Mouse (Mus musculus): ENCODE data around the gene Apol9b.
A peak's percentile ranks its signal among the peaks of the same experiment; 100 is the strongest.

The Apol9b gene

DNA sequence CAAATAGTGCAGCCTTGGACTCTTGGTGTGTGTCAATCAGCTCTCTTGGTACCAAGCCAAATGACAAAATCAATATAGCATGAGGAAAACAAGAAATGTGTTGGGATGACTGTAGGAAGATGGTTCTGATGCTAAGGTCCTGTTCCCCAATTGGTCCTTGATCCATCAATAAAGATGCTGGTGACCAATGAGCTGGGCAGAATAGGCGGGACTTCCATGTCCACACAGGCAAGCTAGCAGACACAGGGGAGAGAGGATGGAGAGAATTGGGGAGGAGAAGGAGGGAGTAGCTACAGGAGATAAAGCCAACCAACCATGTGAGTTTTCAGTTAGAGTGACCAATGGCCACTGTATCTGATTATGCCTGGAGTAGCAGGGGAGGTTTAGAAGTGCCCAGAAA lies 17.5 kb downstream of the Apol9b start:
- no peak for DNase-seq (ENCODE audit: low read depth, low spot score)

DNA sequence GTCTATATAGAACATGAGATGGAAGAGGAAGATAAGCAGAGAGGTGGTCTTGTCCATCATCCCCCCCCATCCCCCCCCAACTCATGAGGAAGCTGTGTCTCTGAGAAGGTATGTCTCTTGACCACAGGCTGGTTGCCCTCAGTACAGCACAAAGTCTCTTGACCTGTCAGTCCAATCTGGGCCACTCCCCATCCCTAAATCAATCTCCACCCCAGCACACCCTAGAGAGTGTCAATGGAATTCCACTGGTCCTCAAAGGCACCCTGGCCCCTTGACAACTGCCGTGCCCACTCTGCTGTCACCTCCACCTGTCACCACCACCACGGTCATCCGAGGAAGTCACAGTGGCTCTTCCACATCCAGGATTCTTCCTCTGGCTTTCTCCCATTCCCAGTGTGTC lies 19.6 kb downstream of the Apol9b start:
- DNase-seq (ENCODE audit: low read depth, low spot score) = no peak

DNA sequence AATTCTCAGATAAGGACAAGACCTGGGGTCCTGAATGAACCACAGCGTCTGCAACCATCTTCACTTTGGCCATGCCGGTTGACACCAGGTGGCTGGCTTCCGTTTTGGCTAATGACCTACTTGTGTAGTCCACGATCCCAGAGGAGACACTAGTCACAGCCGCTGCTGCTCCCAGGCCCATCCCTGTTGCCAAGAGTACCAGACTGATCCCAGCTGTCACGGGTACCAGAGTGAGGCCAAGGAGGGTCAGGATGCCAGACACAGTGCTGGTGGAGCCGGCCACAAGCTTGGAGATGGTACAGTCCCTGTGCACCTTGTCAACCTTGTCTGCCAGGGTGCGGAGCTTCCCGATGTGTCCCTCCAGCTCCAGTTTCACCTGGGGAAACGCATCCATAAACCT lies 20.9 kb downstream of the Apol9b start:
- DNase-seq (ENCODE audit: low read depth, low spot score) = no peak

DNA sequence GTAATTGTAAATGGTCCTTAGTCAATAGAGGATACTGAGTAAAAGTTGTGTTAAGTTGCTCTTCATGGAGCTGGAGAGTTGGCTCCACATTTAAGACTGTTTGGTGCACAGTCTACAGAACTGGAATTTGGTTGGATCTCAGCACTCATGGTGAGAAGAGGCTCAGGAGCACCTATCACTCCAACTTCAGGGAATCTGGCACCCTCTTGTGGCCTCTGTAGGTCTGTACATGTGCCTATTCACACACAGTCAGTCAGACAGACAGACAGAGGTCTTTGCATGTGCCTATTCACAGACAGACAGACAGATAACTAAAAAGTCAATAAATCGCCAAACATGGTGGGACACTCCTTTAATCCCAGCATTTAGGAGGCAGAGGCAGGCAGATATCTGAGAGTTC lies 21.6 kb downstream of the Apol9b start:
- peak; percentile 77 for DNase-seq (ENCODE audit: low read depth, low spot score)

GRCm38 (mm10) chr15:77752443-77752842 lies 23.6 kb downstream of the Apol9b start:
- DNase-seq (ENCODE audit: low read depth, low spot score) = no peak

GRCm38 (mm10) chr15:77755132-77755531 lies 26.3 kb downstream of the Apol9b start:
- DNase-seq (ENCODE audit: low read depth, low spot score) = no peak

DNA sequence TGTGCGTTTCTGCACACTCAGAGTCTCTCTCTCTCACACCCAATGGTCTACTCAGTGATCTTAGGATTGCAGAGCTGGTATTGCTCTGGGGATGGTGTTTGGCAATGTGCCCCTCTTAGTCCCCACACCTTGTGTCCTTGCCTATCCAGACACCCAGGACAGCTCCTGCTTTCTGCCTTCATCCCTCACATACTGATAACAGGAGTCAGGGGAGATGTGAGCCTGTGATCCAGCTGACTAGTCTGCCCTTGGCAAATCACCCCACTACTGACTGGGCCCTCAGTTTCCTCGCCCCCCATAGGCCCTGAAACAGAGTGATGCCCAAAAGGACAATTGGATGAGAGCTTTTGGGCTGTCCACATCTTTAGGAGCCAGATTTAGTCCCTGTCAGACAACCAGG lies 27.2 kb downstream of the Apol9b start:
- DNase-seq (ENCODE audit: low read depth, low spot score) = no peak

- DNase-seq (ENCODE audit: low read depth, low spot score) = peak; percentile 71
These were observed 28.0 kb downstream of the Apol9b start, which contains the start of gene Apol8 for GRCm38 (mm10) chr15:77756848-77757247. TSS of gene Apol8 (minus strand) at chr15:77757003.

GRCm38 (mm10) chr15:77757586-77758226 lies 28.9 kb downstream of the Apol9b start:
- peak; percentile 56 for DNase-seq (ENCODE audit: low read depth, low spot score)

- DNase-seq (ENCODE audit: low read depth, low spot score) = no peak
These were observed 31.2 kb downstream of the Apol9b start for GRCm38 (mm10) chr15:77760037-77760436.

- no peak for DNase-seq (ENCODE audit: low read depth, low spot score)
These were observed 32.2 kb downstream of the Apol9b start for GRCm38 (mm10) chr15:77761083-77761482.

GRCm38 (mm10) chr15:77761561-77762380 lies 32.9 kb downstream of the Apol9b start:
- DNase-seq (ENCODE audit: low read depth, low spot score) = peak; percentile 87

DNA sequence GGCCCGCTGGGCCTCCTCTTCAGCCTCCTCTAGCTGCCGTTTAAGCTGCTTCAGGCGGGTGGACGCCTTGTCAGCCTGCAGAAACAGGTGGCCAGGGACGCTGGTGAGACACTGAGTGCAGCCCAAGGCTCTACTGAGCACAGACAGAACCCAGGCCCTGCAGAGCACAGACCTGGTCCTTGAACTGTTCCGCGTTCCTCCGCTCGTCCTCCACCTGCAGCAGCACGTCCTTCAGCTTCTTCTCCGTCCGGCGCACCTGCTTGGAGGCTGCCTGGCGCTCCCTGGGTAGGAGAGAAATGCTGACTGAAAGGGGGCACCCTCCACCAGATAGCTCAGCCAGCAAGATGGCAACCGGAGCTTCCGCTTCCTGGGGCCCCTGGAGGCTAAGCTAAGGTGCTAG lies 34.2 kb downstream of the Apol9b start:
- no peak for DNase-seq (ENCODE audit: low read depth, low spot score)

DNA sequence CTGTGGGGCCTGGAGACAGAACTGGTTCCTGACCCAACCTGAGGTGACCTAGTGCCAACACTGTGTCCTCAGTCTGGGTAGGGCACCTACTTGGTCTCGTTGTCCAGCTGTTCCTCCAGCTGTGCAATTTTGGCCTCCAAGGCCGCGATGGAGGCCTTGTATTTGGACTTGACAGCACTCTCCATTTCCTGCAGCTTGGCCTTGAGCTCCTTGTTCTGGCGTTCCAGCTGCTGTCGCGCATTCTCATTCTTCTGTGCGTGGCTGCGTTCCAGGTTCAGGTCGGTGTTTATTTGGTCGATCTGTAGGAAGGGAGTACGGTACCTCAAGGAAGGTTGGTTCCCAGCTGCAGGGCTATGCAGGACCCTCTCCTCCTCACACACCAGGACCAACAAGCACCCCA lies 34.9 kb downstream of the Apol9b start:
- no peak for DNase-seq (ENCODE audit: low read depth, low spot score)

- DNase-seq (ENCODE audit: low read depth, low spot score) = no peak
These were observed 35.7 kb downstream of the Apol9b start for GRCm38 (mm10) chr15:77764391-77765006.

DNA sequence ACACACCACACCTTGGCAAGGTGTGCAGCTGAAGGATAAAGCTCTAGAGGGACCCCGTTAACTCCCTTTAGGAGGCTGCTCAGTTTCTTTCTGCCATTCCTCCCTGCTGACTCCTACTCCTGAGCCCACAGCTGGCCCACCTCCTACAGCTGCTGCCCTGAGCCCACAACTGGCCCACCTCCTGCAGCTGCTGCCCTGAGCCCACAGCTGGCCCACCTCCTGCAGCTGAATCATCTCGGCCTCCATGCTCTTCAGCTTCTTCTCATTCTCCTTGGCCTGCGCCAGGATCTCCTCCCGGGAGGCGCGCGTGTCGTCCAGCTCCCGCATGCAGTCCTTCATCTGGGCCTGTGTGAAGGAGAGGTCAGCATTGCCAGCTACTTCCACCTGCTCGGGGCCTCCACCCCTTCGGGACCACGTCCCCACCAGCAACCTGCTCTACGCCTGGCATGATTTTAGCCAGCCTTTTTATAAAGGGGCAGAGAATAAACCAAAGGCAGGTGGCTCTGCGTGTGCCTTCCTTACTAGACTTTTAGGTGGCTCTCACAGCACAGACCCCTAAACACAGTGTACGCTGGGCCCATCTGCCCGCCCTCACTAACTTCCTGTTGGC lies 36.8 kb downstream of the Apol9b start:
- DNase-seq (ENCODE audit: low read depth, low spot score) = no peak

DNA sequence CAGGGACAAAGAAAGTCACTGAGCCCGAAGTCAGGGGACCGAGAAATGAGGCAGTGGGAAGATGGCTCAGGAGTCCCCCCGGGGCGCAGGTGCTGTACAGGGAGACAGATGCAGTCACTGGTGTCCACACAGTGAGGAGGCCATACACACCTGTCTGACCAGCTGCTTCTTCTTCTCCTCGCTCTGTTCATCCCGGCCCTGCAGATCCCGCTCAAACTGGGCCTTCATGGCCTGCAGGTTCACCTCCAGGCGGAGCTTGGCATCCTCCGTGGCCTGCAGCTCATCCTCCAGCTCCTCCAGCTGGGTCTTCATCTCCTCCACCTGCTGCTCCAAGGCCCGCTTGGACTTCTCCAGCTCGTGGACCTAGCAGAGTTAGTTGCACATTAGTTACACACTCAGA lies 38.1 kb downstream of the Apol9b start:
- DNase-seq (ENCODE audit: low read depth, low spot score) = no peak

DNA sequence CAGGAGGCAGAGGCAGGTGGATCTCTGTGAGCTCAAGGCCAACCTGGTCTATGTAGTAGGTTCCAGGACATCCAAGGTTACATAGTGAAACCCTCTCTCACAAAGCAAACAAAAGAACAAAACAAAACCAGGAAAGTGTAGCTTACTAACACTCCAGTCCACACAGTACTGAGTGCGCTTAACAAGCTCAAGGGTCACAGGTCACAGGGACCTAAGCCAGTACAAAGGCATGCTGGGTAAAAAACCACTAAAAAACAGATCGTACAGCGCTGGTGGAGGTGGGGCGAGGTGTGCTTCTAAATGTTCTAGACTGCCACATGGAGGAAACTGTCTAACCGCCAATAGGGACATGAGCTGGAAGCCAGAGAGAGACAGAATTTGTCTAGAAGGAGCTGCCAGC lies 41.5 kb downstream of the Apol9b start:
- DNase-seq (ENCODE audit: low read depth, low spot score) = no peak

- no peak for DNase-seq (ENCODE audit: low read depth, low spot score)
These were observed 42.1 kb downstream of the Apol9b start for GRCm38 (mm10) chr15:77770942-77771341.

DNA sequence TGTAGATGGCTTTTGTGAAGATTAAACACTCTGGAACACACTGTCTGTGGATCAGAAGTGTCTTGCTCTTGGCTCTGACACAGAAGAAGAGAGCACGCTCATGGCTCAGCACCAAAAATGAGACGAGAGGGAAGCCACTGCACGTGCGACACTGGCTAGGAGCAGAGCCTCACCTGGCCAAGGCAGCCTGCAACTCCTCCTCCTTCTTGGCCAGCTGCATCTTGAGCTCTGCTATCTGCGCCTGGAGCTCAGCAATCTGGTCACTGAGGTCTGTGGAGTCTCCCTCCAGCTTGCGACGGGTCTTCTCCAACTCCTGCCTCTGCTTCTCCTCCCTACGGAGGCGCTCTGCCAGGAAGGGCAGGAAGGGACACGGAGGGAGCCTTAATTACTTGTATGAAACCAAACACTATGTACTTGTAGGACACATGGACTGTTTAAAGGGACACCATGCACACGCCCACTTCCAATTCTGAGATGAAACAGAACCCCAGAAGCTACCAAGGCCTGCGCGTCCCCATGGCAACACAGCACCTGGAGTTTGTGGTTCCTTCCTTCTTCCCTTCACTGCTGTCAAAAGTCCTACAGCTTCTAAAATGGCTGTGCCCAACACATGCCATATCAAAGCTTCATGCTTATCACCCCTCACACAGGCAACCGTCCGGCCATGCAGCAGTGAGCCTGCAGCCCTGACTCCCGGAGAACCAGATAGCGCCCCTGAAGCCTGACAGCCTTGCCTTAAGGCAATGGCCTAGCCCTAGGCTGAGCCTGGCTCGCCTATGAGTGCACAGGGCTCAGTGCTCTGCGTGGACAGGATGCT lies 44.5 kb downstream of the Apol9b start:
- no peak for DNase-seq (ENCODE audit: low read depth, low spot score)

GRCm38 (mm10) chr15:77774303-77774702 lies 45.5 kb downstream of the Apol9b start:
- DNase-seq (ENCODE audit: low read depth, low spot score) = no peak
